Mouse (Mus musculus): ENCODE results near the gene Hexim2. TPM values are rescaled to one million over a fixed set of nuclear protein-coding genes. Genes with fewer than 3 reads are reported as not detected.

Hexim2 gene
- total RNA-seq, 2 experiments from 2014 or later: 15.4 TPM

Other genes starting within 250 kb of the Hexim2 start
- gene Fam187a, start 247.3 kb upstream of the Hexim2 start, total RNA-seq (2021): under 1 TPM; 0.22 to 0.36 TPM
- gene Gfap, start 231.5 kb upstream of the Hexim2 start, total RNA-seq (2021): 100 to 1,000 TPM in 1 of 2 experiments, 10 to 100 TPM in 1; 96.5 to 141 TPM
- under 1 TPM; 0.57 to 0.93 TPM for gene Kif18b, start 207.3 kb upstream of the Hexim2 start, total RNA-seq (2021)
- 10 to 100 TPM; 20.7 to 25.2 TPM for gene C1ql1, start 185.7 kb upstream of the Hexim2 start, total RNA-seq (2021)
- gene Nmt1, start 104.2 kb upstream of the Hexim2 start, total RNA-seq (2021): 100 to 1,000 TPM; 105 to 107 TPM
- 10 to 100 TPM; 90.2 to 93.2 TPM for gene Dcakd, start 104.1 kb upstream of the Hexim2 start, total RNA-seq (2021)
- 10 to 100 TPM; 14.1 to 14.7 TPM for gene Plcd3, start 30.8 kb upstream of the Hexim2 start, total RNA-seq (2021)
- 10 to 100 TPM; 71.3 to 71.5 TPM for gene Acbd4, start 30.7 kb upstream of the Hexim2 start, total RNA-seq (2021)
- 10 to 100 TPM; 43.7 to 45.4 TPM for gene Hexim1, start 16.2 kb upstream of the Hexim2 start, total RNA-seq (2021)
- 100 to 1,000 TPM; 132 to 143 TPM for gene Fmnl1, start 38.7 kb downstream of the Hexim2 start, total RNA-seq (2021)
- gene 1700023F06Rik, start 76.1 kb downstream of the Hexim2 start, total RNA-seq (2021): 1 to 10 TPM; 2.3 TPM
- 1 to 10 TPM; 1.0 to 1.2 TPM for gene Spata32, start 86.0 kb downstream of the Hexim2 start, total RNA-seq (2021)
- 1 to 10 TPM; 2.6 to 3.8 TPM for gene Map3k14, start 135.0 kb downstream of the Hexim2 start, total RNA-seq (2021)
- gene Arhgap27, start 231.3 kb downstream of the Hexim2 start, total RNA-seq (2021): 10 to 100 TPM; 10.8 to 12.4 TPM